Mouse (Mus musculus): ENCODE measurements around the gene Crtam.

GRCm38 (mm10) chr9:41012456-41012855, 8.0 kb upstream of the Crtam start:
- no peak for TF ChIP-seq CTCF (IDR thresholded peaks at IDR 0.05; ENCODE audit: low read depth)
- no peak for TF ChIP-seq EP300 (IDR thresholded peaks at IDR 0.05; ENCODE audit: low read depth)
